Mouse (Mus musculus) frontal cortex, postnatal 36 days (tissue): ENCODE measurements at regions not wholly inside any gene's neighbourhood (a gene's known extent, or its start where the extent isn't known, plus 50 kb on each side); places are given as distances from the start of the nearest gene placed in this dataset.
A peak's percentile ranks its signal among the peaks of the same experiment; 100 is the strongest.

ENCODE experiments used
- DNase-seq, 2 experiments: peaks; one replicate each; pipeline ENCODE4 v3.0.0; 2022; ENCODE audit warnings: low spot score in 2 of 2

GRCm38 (mm10) chr5:133569096-133569495 is 530.4 kb upstream of the Castor2 start:
- DNase-seq: no peak

GRCm38 (mm10) chr5:133566506-133566905 is 533.0 kb upstream of the Castor2 start:
- no peak for DNase-seq

DNA sequence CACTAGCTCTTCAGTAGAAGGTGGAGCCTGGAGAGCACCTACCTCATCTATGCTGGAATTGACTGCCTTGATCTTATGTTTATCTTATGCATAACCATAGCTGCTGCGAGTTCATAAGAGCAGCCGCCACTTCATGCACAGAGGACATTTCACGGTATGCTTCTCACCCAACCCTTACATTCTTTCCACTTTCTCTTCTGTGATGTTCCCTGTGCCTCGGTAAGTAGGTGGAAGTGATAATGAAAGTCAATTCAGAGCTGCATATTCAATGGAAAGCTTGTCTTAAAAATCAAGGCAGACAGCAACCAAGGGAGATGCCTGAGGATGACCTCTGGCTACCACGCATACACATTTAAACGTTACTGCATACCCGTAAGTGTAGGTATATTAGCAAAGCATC is 548.9 kb upstream of the Castor2 start:
- no peak for DNase-seq

- DNase-seq: no peak
These were observed 557.3 kb upstream of the Castor2 start for GRCm38 (mm10) chr5:133542217-133542616.

- DNase-seq: peak in 1 of 2 experiments; percentile 35
These were observed 566.8 kb upstream of the Castor2 start for GRCm38 (mm10) chr5:133532678-133533077.

- no peak for DNase-seq
These were observed 593.9 kb upstream of the Castor2 start for GRCm38 (mm10) chr5:133505661-133506060.

DNA sequence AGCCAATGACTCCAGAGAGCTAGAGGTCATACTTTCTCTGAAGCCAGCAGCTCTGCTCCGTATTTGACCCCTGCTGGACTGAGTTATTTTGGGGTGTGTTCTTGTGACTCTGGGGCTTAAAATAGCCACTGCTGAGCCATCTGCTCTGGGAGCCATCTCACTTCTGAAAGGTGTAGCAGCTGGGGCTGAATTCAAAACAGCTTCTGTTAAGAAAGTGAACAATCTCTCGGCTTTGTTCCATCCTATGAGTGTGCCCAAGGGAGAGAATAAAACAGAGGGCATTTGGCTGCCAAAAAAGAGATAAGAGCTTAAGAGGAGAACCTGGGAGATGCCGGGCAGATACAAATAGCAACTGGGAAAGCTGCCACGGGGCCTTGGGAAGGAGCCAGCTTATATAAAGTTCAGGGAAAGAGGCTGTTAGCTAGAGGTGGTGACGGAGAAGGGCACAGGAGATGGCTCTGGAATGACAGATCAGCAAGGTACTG is 611.7 kb upstream of the Castor2 start:
- DNase-seq: peak; percentile 68 to 73

GRCm38 (mm10) chr5:133482291-133483086 is 617.0 kb upstream of the Castor2 start:
- DNase-seq: peak; percentile 24 to 60

DNA sequence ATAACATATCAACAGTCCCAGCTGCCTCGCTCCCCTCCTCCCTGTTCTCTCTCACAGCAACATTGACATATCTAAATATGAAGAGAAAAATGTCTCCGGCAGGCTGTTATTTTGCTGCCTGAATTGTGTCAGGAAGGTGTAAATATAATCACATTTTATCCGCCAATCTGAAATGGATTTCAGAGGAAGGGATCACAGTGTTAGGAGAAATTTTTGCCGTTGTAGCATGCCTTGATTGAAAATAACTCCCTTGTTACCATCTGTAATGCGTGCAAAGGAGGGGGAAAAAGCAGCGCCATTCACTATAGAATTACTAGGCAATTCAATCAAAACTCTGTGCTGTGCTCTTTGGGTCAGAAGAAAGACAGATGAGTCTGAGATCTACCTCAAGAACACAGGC is 620.3 kb upstream of the Castor2 start:
- no peak for DNase-seq

DNA sequence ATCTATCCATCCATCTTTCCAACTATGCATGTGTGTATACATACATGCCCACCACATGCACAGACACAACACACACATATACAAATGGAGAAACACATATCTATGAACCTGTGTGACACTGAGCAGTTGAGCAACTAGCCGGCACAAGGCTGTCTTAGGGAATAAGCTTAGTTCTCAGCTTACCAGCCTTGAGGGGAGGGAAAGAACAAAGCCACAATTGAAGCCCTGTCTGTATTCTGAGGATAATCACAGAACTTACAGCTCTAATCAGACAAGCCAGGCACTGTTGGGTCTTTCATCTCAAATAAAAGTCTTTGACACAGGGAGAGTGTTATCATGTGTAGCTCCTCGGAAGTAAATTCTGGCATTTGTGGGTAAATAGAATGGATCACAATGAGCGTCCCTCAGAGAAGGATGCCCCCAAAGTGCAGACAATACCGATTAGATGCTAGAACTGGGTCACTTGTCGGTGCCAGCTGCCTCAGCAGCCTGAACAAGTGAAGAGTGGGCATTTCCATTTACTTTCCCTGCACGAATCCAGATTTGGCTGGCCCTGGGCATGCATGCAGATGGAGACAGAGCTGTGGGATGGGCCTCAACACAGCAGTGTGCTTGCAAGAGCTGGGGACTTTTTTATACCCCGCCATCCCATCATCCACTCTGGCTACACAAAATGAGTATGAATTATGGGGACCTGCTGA is 646.0 kb upstream of the Castor2 start:
- peak; percentile 40 to 64 for DNase-seq

DNA sequence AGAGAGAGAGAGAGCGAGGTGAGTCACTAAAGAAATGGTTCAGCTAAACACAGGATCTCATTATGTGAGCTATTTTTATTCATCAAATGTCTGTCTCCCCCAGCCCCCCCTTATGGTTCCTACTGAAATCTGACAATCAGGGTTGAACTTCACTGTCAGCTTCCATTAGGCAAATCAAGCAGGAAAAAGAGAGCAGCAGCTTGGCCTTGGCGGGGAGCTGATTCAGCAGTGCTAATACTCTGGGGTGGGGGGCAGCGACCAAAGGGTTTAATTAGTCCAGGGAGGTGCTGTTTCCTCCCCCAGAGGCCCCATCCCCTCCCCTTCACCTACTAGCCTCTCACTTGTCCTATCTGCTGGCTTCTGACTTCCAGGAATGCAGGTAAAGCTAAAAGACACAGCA is 649.6 kb upstream of the Castor2 start:
- DNase-seq: no peak

DNA sequence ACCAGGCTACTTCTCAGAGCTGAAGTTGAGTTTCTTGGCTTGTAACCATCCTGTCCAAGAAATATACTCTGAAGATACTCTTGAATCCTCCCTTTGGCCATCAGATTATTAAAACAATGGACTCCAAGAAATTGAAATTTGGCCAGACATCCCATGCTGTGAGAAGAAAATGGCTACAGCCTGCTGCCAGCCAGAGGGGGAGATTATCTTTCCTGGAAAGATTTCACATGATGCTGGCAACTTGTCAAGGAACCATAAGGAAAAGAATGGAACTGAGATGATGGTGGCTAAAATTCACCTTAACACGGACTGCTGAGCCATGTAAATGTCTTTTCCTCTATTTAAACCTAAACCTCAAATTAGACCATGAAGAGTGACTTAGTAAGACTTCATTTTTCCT is 698.7 kb upstream of the Castor2 start:
- no peak for DNase-seq

- DNase-seq: no peak
These were observed 709.6 kb upstream of the Castor2 start for GRCm38 (mm10) chr5:133389896-133390295.

GRCm38 (mm10) chr5:133389023-133389840 is 710.3 kb upstream of the Castor2 start:
- no peak for DNase-seq

DNA sequence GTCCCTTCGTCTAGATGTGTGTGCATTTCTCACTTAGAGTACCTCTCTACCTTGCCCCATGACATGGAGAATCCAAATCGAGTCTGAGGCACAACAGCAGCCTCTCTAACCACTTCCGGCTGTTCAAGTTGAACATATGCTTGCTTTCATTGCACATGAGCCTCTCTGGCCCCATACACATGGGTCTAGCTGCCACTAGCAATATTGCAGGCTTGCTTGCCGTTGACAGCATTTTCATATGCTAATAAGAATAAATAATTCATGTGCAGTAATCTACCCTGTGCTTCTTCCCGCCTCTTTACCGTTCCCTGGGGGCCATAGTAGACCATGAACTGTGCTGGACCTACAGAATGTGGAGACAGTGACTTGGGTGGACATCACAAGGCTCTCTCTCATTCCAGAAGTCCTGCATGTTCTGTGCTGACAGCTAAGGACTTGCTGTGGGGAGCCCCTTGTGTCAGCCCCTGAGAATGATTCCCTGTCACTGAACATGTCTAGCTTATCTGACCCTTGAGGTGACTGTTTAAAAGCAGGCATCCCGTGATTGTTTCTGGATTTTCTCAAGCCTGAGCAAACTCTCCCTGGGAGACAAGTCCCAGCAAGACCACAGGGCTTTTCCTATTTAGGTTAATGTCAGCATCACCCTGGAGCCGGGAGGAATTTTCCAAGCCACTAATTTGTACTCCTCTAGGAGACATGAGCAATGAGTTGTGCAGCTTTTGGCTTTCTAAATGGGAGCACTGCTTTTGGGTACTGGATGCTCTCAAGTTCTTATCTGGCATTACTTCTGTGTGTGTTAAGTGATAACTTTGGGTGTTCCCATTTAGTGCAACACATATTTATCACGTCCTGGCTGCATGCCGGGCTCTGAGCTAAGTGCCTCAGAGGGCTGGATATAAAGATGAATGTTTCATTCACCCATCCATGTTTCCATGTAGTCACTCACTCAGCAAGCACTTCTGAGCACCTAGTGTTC is 713.8 kb upstream of the Castor2 start:
- DNase-seq: no peak

DNA sequence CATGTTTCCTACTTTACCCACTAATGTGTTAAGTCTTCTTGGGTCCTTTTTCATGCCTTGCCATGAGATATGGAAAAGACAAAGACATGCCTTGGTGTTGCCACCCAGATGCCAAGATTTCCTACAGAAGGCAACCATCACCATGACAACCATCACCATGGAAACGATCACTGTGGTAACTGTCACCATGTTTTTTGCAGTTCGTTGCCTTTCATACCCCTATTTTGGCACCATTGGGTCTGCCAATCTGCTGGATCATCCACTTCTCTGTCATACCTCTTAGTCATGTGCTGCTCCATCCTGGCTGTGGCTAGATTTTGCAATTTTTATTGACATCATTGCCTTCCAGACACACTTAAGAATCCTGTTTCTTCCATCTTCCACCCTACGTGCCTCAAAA is 733.7 kb upstream of the Castor2 start:
- peak; percentile 42 to 83 for DNase-seq

- DNase-seq: no peak
These were observed 752.0 kb upstream of the Castor2 start for GRCm38 (mm10) chr5:133347516-133347915.

DNA sequence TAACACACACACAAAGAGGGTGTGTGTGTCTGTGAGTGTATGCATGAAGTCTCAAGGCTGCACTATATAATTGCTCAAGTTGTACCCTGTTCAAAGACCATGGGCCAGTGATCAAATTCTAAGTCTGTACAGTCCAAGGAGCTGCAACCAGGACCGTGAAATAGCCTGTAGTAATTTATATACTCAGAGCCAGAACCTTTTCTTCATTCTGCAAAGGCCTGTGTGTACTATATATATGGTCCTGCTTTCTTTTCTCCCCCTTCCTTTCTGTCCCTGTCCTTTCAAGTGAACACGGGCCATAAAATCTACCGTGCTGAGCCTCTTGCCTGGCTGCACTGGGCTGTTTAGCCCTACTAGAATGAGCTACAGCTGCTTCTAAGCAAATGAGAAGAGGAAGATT is 757.5 kb upstream of the Castor2 start:
- no peak for DNase-seq

DNA sequence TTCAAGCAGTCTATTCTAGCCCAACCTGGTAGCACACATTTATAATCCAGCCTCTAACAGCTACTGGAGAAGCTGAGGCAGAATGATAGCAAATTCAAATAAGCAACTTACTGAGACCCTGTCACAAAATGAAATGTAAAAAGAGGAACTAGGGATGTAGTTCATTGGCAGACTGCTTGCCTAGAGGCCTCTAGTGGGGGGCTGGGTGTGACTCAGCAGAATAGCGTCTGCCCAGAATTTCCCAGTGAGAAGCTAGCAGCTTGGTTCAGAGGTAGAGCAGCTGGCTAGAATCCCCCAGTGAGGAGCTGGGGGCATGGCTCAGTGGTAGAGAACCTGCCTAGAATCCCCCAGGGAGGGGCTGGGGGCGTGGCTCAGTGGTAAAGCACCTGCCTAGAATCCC is 777.5 kb upstream of the Auts2 start:
- DNase-seq: no peak

DNA sequence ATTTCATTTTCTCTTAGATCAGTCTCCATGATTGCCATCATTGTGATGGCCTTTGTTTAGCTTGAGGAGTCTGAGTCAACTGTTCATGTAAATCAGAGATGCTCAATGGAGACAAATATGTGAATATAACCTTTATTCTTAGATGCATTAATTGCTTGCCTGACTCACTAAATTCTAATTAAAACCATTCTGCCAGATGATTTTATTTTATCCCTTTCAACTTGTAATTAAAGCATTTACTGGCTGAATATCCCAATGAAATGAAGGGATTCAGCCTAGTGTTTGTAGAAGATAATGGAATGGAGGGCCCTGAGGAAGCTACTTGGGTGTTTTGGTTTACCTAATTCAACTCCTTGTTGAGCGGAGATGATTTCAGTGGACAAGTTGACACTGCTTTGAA is 777.1 kb upstream of the Auts2 start:
- DNase-seq: no peak

DNA sequence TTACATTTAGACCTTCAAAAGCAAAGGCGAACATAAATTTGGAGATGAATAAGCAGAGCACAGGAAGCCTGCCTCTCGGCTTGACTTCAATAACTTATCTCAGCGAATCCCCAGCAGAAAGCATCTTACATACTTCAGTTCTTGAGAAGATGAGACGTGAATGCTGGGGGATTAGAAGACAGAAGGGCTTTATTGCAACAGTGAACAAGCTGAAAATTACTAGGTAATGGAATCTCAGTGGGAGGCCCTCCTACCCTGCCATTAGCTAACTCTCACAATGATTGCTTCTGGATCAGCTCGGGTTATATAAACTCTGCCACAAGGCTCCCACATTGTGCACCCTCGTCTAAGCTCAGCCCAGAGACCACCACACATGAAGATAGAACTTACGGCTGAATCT is 770.9 kb upstream of the Auts2 start:
- no peak for DNase-seq
